Mouse (Mus musculus) lung, postnatal 0 days (tissue): ENCODE measurements around the gene Tnfrsf21. TPM values are rescaled to one million over a fixed set of nuclear protein-coding genes. Genes with fewer than 3 reads are reported as not detected.

Source experiments
- ATAC-seq: fragments of 200-750 bp; cut with Nextera tagmentation; 2 replicates; pipeline ENCODE4 v1.8.0; 2017; ENCODE audit warnings: moderate library complexity
- DNase-seq: peaks from one replicate; pipeline ENCODE4 v3.0.0-alpha.2; 2016; ENCODE audit warnings: low spot score
- H3K27ac ChIP-seq: fragments of 300-500 bp; sonication (generic); 2 replicates; pipeline ENCODE4 v1.5.1; 2014; ENCODE audit warnings: antibody characterized with exemption, mild to moderate bottlenecking, low read length, mixed read lengths
- H3K27me3 ChIP-seq: fragments of 300-500 bp; sonication (generic); replicated peaks from 2 replicates; pipeline ENCODE4 v1.6.1; 2014; ENCODE audit warnings: low read length, mixed read lengths; ENCODE audit not compliant: insufficient read depth
- H3K36me3 ChIP-seq: fragments of 300-500 bp; sonication (generic); 2 replicates; pipeline ENCODE4 v1.6.1; 2014; ENCODE audit warnings: low read length, mixed read lengths; ENCODE audit not compliant: insufficient read depth
- H3K4me1 ChIP-seq: fragments of 300-500 bp; sonication (generic); 2 replicates; pipeline ENCODE4 v1.6.1; 2014; ENCODE audit warnings: antibody characterized with exemption, low read depth, low read length, mixed read lengths; ENCODE audit not compliant: insufficient read depth
- H3K4me2 ChIP-seq: fragments of 300-500 bp; sonication (generic); replicated peaks from 2 replicates; pipeline ENCODE4 v1.6.1; 2014; ENCODE audit warnings: low read depth, mild to moderate bottlenecking, low read length, moderate library complexity, mixed read lengths
- H3K4me3 ChIP-seq: fragments of 300-500 bp; sonication (generic); 2 replicates; pipeline ENCODE4 v1.5.1; 2014; ENCODE audit warnings: low read depth, low read length
- H3K9ac ChIP-seq: fragments of 300-500 bp; sonication (generic); replicated peaks from 2 replicates; pipeline ENCODE4 v1.6.1; 2014; ENCODE audit warnings: low read depth, mild to moderate bottlenecking
- H3K9me3 ChIP-seq: fragments of 300-500 bp; sonication (generic); 2 replicates; pipeline ENCODE4 v1.6.1; 2016; ENCODE audit warnings: low read length, mixed read lengths
- CTCF ChIP-seq: IDR thresholded peaks from 2 replicates; pipeline ENCODE4 v1.5.1; 2016; ENCODE audit warnings: antibody characterized with exemption, mild to moderate bottlenecking
- EP300 ChIP-seq: IDR thresholded peaks from 2 replicates; pipeline ENCODE4 v1.6.1; 2016; ENCODE audit warnings: antibody characterized with exemption, mild to moderate bottlenecking, control low read depth
- WGBS: fragments of 180-500 bp; shearing (Covaris S2); extraction: QIAGEN DNeasy Blood & Tissue Kit; methylation state at CpG from one replicate; pipeline ENCODE4 v1.1.7; 2014; 5-methylcytosine and 5-hydroxymethylcytosine counted together
- polyA plus RNA-seq: library from polyadenylated mRNA; unstranded; fragments of >200 nt; fragmentation: Nextera tagmentation; extraction: Ambion mirVana; gene quantifications from 2 replicates; pipeline ENCODE4 v1.2.1, GENCODE M21; 2015

The Tnfrsf21 gene
- polyA plus RNA-seq, 1 experiment from 2014 or later = 40.2 TPM

DNA sequence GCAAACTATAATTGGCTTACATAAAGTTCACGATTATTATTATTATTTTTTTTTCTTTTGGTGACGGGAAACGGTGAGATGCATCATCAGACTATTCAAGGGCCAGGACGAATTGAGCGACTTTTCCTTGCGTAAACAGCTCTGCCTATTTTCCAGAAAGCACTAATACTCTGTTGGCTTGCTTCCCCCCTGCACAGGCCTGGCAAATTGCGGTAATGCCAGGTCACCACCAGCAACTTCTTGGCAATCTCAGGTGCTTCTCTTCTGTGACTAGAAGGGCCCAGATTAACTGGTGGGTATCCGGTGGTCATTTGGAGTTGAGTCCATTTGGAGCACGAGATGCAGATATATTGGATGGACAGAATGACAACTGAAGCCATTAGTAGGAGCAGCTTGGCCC lies 5.7 kb downstream of the Tnfrsf21 start:
- Histone ChIP-seq H3K27ac (no peak overlapping the region), H3K9ac (no peak overlapping the region), H3K27me3 (no peaks in the 10 kb centered on the region), H3K4me3 (no peak overlapping the region), H3K9me3 (no peaks in the 10 kb centered on the region), H3K4me1 (no peaks in the 10 kb centered on the region; the same call in 1 of the 2 replicates), H3K4me2 (no peak overlapping the region), H3K36me3 (no peaks in the 10 kb centered on the region)
- DNase-seq (no peak), ATAC-seq (no peak)
- WGBS = 89% methylated on average over 9 of the region's 9 CpGs
- TF ChIP-seq CTCF = no peak
- TF ChIP-seq EP300 = no peak

DNA sequence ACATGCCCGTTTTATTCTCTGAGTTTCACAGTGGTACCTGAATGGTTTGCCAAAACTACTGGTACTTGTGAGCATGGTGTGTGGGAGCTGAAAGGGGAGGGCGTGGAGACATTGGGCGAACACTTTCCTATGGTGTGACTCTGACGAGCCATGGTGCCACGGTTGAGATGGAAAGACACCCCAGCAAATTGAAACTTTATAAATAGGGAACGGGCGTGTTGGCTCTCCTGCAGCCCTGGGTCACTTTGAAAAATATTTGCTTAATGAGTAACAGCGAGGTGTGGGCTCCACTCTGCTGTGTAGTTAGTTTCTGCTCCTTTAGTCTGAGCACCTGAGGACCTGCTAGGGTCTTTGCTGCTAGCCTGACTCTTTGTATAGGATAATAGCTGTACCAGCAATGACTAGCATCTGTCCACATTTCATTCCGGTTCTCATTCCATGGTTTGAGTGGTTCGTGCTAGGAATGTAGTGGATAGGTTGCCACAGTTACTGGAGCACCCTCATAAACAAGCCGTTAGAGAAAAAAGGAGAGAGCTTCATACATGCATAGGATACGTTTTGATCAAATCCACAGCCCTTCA lies 7.4 kb downstream of the Tnfrsf21 start:
- no peaks in the 10 kb centered on the region for H3K36me3 ChIP-seq
- ATAC-seq (peak; percentile 90), DNase-seq (peak; percentile 63)
- 0 out of 2 replicates have a peak overlapping the region, but pooled peaks have one; percentile 0 for H3K4me2 ChIP-seq
- H3K27ac ChIP-seq = no peak overlapping the region
- no peaks in the 10 kb centered on the region for H3K9me3 ChIP-seq
- H3K9ac ChIP-seq = no peak overlapping the region
- no peaks in the 10 kb centered on the region for H3K27me3 ChIP-seq
- peak; percentile 52 for TF ChIP-seq EP300
- TF ChIP-seq CTCF = no peak
- no peaks in the 10 kb centered on the region; the same call in 1 of the 2 replicates for H3K4me1 ChIP-seq
- 53% methylated on average over 12 of the region's 12 CpGs for WGBS
- H3K4me3 ChIP-seq = no peak overlapping the region

DNA sequence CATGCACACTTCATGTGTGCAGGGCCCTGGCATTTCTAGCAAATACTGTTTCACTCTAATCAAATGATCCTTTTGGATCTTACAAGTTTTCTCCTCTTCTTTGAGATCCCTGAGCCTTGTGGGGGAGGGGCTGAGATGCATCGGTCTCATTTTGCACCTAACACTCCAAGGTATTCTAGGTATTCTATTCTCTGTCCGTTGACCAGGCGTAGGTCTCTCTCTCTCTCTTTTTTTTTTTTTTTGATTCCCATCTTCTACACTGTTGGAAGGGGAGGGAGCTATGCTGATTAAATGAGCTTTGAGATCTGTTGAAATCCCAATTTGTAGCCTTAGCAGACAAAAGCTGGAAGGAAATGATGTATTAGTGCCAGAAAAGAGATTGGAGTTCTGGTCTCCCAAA lies 8.2 kb downstream of the Tnfrsf21 start:
- Histone ChIP-seq H3K4me2 (no peak overlapping the region), H3K9ac (no peak overlapping the region), H3K4me1 (no peaks in the 10 kb centered on the region; the same call in 1 of the 2 replicates), H3K36me3 (no peaks in the 10 kb centered on the region), H3K9me3 (no peaks in the 10 kb centered on the region), H3K27ac (no peak overlapping the region), H3K4me3 (no peak overlapping the region), H3K27me3 (no peaks in the 10 kb centered on the region)
- no peak for TF ChIP-seq EP300
- no peak for TF ChIP-seq CTCF
- DNase-seq (no peak), ATAC-seq (no peak)
- 67% methylated on average over 3 of the region's 3 CpGs for WGBS

DNA sequence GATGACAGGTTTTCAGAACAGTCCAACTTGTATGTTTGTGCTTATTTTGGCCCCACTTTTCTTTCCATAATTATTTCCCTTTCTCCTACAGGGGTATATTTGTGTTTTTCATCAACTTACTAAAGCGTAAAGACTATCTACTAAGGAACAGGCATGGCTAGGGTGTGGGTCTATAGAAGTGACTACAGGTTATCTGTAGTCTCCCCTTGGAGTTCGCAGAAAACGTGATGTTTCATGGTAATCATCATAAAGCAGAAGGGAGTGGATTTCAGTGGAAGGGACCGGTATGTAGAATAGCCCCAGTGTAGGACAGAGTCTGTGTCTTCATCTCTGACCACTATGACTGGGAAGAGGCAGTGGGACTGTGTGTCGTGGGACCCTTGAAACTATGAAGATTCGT lies 8.7 kb downstream of the Tnfrsf21 start:
- no peak overlapping the region for H3K27ac ChIP-seq
- TF ChIP-seq EP300 (no peak), CTCF (no peak)
- no peak for ATAC-seq
- no peaks in the 10 kb centered on the region for H3K27me3 ChIP-seq
- WGBS = 87% methylated on average over 6 of the region's 6 CpGs
- H3K9me3 ChIP-seq = no peaks in the 10 kb centered on the region
- no peak for DNase-seq
- H3K9ac ChIP-seq = no peak overlapping the region
- H3K36me3 ChIP-seq = no peaks in the 10 kb centered on the region
- no peak overlapping the region for H3K4me3 ChIP-seq
- no peak overlapping the region for H3K4me2 ChIP-seq
- H3K4me1 ChIP-seq = no peaks in the 10 kb centered on the region; the same call in 1 of the 2 replicates

DNA sequence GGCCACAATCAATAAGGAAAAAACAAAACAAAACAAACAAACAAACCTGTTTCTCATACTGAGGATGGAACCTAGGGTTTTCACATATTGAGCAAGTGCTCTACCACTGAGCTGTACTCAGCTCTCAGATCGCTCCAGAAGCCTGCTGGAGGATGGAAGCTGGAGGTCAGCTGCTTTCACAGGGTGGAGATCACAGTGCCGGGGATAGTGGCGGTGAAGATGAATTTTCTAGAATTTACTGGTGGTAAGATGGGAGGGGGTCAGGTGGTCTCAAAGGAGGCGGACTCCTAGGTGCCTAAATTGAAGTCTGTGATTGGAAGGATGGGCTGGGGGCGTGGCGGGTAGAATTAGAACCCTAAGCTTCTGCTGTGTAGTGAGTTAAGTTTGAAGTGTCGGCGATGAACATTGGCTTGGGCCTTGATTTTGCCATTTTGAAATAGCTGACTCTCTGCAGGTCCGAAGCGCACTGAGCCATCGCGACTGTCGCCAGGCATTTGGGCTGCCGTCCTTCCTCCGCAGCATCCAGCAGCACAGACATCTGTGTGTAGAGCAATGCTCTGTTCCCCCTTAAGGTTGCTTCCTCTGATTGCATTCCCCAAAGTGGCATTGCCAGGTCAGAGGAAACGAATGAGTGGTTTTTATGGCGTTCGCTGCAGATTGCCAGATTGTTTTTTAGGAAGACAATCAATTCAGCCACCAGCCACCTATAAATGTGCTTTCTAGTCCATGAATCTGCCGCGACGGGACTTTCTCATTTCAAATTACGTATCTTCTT lies 9.7 kb downstream of the Tnfrsf21 start:
- ATAC-seq = no peak
- no peaks in the 10 kb centered on the region for H3K36me3 ChIP-seq
- WGBS = 91% methylated on average over 22 of the region's 22 CpGs
- H3K4me3 ChIP-seq = no peak overlapping the region
- no peak overlapping the region for H3K27ac ChIP-seq
- no peaks in the 10 kb centered on the region; the same call in 1 of the 2 replicates for H3K4me1 ChIP-seq
- no peaks in the 10 kb centered on the region for H3K9me3 ChIP-seq
- H3K9ac ChIP-seq = no peak overlapping the region
- TF ChIP-seq EP300 = no peak
- no peak for TF ChIP-seq CTCF
- DNase-seq = no peak
- no peak overlapping the region for H3K4me2 ChIP-seq
- H3K27me3 ChIP-seq = no peaks in the 10 kb centered on the region

DNA sequence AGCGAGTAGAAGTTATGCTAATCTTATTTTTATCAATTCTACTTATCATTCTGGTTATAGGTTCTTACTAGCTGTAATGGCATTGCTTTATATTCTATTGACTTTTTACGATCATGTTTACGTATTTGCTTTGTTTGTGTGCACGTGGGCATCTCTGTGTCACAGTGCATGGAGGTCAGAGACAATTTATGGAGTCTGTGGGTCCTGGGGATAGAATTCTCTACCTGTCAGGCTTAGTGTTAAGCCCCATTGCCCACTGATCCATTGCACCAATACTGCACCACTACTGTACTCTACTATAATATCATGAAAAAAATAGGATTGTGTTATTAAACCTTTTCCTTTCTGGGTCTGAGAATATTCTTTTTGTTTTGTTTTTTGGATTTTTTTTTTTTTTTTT lies 10.4 kb downstream of the Tnfrsf21 start:
- TF ChIP-seq EP300 = no peak
- no peak for TF ChIP-seq CTCF
- Histone ChIP-seq H3K36me3 (no peaks in the 10 kb centered on the region), H3K27ac (no peak overlapping the region), H3K4me1 (no peaks in the 10 kb centered on the region; the same call in 1 of the 2 replicates), H3K4me3 (no peak overlapping the region), H3K9me3 (no peaks in the 10 kb centered on the region), H3K9ac (no peak overlapping the region), H3K27me3 (no peaks in the 10 kb centered on the region), H3K4me2 (no peak overlapping the region)
- no peak for DNase-seq
- ATAC-seq = no peak
- WGBS = 88% methylated on average over 4 of the region's 4 CpGs
